Mouse (Mus musculus) hindbrain, embryonic 11.5 days (tissue): ENCODE measurements around the gene Gm19345. TPM values are rescaled to one million over a fixed set of nuclear protein-coding genes. Genes with fewer than 3 reads are reported as not detected.

Experiments
- ATAC-seq: fragments of 200-750 bp; cut with Nextera tagmentation; 2 replicates; pipeline ENCODE4 v1.8.0; 2017; ENCODE audit warnings: mild to moderate bottlenecking, moderate TSS enrichment, moderate library complexity; ENCODE audit not compliant: low FRiP score
- DNase-seq: peaks from one replicate; pipeline ENCODE4 v3.0.0-alpha.2; 2015; ENCODE audit warnings: low spot score
- H3K27ac ChIP-seq: fragments of 300-500 bp; sonication (generic); 2 replicates; pipeline ENCODE4 v1.5.1; 2014; ENCODE audit warnings: mild to moderate bottlenecking, low read depth, low read length
- H3K27me3 ChIP-seq: fragments of 300-500 bp; sonication (generic); 2 replicates; pipeline ENCODE4 v1.6.1; 2014; ENCODE audit warnings: mild to moderate bottlenecking, low read length, moderate library complexity, mixed read lengths; ENCODE audit not compliant: control insufficient read depth, insufficient read depth
- H3K36me3 ChIP-seq: fragments of 300-500 bp; sonication (generic); 2 replicates; pipeline ENCODE4 v1.6.1; 2014; ENCODE audit warnings: mild to moderate bottlenecking, low read length, moderate library complexity, mixed read lengths; ENCODE audit not compliant: control insufficient read depth, insufficient read depth
- H3K4me1 ChIP-seq: fragments of 300-500 bp; sonication (generic); replicated peaks from 2 replicates; pipeline ENCODE4 v1.6.1; 2014; ENCODE audit warnings: low read length, mixed read lengths; ENCODE audit not compliant: control insufficient read depth, insufficient read depth
- H3K4me2 ChIP-seq: fragments of 300-500 bp; sonication (generic); replicated peaks from 2 replicates; pipeline ENCODE4 v1.6.1; 2014; ENCODE audit warnings: mild to moderate bottlenecking, low read depth, low read length
- H3K4me3 ChIP-seq: fragments of 300-500 bp; sonication (generic); 2 replicates; pipeline ENCODE4 v1.5.1; 2014; ENCODE audit warnings: low read depth, low read length
- H3K9ac ChIP-seq: fragments of 300-500 bp; sonication (generic); 2 replicates; pipeline ENCODE4 v1.6.1; 2014; ENCODE audit warnings: low read depth, low read length
- H3K9me3 ChIP-seq: fragments of 300-500 bp; sonication (generic); 2 replicates; pipeline ENCODE4 v1.6.1; 2016; ENCODE audit warnings: low read length; ENCODE audit not compliant: control insufficient read depth
- WGBS: fragments of 180-500 bp; shearing (Covaris S2); extraction: QIAGEN DNeasy Blood & Tissue Kit; methylation state at CpG from one replicate; pipeline ENCODE4 v1.1.7; 2014; 5-methylcytosine and 5-hydroxymethylcytosine counted together
- polyA plus RNA-seq: library from polyadenylated mRNA; unstranded; fragments of >200 nt; fragmentation: Nextera tagmentation; extraction: Ambion mirVana; gene quantifications from 2 replicates; pipeline ENCODE4 v1.2.1, GENCODE M21; 2014

The Gm19345 gene
- polyA plus RNA-seq, 1 experiment from 2014 or later, result 0.17 TPM

- Histone ChIP-seq H3K27me3 (peaks cover 33% of the 10 kb centered on the region), H3K27ac (no peak overlapping the region), H3K36me3 (no peaks in the 10 kb centered on the region), H3K9me3 (no peaks in the 10 kb centered on the region), H3K4me1 (0 out of 2 replicates have a peak, but pooled peaks cover 2% of the 10 kb centered on the region), H3K4me2 (no peak overlapping the region), H3K9ac (no peak overlapping the region), H3K4me3 (no peak overlapping the region)
- peak; percentile 30 for DNase-seq
- 27% methylated on average over 16 of the region's 16 CpGs for WGBS
- ATAC-seq, result 0 out of 2 replicates have a peak, but pooled peaks have one; percentile 2
Measured at GRCm38 (mm10) chr7:19823256-19824181, 28.3 kb upstream of the Gm19345 start.

- Histone ChIP-seq H3K4me2 (no peak overlapping the region), H3K27me3 (peaks cover 33% of the 10 kb centered on the region)
Measured at GRCm38 (mm10) chr7:19824182-19824973, 27.4 kb upstream of the Gm19345 start.

GRCm38 (mm10) chr7:19826756-19827155, 25.0 kb upstream of the Gm19345 start:
- no peak for ATAC-seq

More at GRCm38 (mm10) chr7:19824182-19824973, 27.4 kb upstream of the Gm19345 start:
- Histone ChIP-seq H3K36me3 (no peaks in the 10 kb centered on the region), H3K9me3 (no peaks in the 10 kb centered on the region), H3K27ac (no peak overlapping the region), H3K4me1 (0 out of 2 replicates have a peak, but pooled peaks cover 2% of the 10 kb centered on the region), H3K4me3 (no peak overlapping the region), H3K9ac (no peak overlapping the region)
- DNase-seq, result peak; percentile 66
- peak; percentile 72; the same call in 1 of the 2 replicates for ATAC-seq
- 25% methylated on average over 26 of the region's 26 CpGs for WGBS

DNA sequence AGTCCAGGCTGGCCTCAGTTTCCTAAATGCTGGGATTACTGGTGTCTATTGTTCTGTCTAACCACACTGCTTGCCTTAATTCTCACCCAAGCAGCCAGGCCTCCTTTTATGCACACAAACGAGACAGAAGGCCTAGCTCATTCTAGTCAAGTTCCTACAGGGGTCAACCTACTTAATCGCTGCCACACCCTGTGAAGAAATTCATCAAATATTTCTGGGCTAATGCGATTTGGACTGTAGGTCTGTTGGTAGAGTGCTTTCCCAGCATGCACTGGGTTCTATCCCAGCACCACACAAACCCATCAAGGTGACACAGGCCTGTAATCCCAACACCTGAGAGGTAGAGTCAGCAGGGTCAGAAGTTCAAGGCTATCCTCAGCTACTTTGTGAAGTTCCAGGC, 22.1 kb upstream of the Gm19345 start:
- Histone ChIP-seq H3K4me3 (no peak overlapping the region), H3K27ac (no peak overlapping the region), H3K9me3 (no peaks in the 10 kb centered on the region), H3K36me3 (no peaks in the 10 kb centered on the region), H3K9ac (no peak overlapping the region), H3K27me3 (no peaks in the 10 kb centered on the region), H3K4me1 (no peaks in the 10 kb centered on the region), H3K4me2 (no peak overlapping the region)
- DNase-seq (no peak), ATAC-seq (no peak)
- WGBS, result 84% methylated on average over 3 of the region's 3 CpGs

More at GRCm38 (mm10) chr7:19826756-19827155, 25.0 kb upstream of the Gm19345 start:
- Histone ChIP-seq H3K9ac (no peak overlapping the region), H3K27me3 (peaks cover 25% of the 10 kb centered on the region), H3K36me3 (no peaks in the 10 kb centered on the region), H3K4me1 (0 out of 2 replicates have a peak, but pooled peaks cover 2% of the 10 kb centered on the region), H3K4me2 (no peak overlapping the region), H3K27ac (no peak overlapping the region), H3K9me3 (no peaks in the 10 kb centered on the region), H3K4me3 (no peak overlapping the region)
- no peak for DNase-seq
- 48% methylated on average over 6 of the region's 6 CpGs for WGBS

DNA sequence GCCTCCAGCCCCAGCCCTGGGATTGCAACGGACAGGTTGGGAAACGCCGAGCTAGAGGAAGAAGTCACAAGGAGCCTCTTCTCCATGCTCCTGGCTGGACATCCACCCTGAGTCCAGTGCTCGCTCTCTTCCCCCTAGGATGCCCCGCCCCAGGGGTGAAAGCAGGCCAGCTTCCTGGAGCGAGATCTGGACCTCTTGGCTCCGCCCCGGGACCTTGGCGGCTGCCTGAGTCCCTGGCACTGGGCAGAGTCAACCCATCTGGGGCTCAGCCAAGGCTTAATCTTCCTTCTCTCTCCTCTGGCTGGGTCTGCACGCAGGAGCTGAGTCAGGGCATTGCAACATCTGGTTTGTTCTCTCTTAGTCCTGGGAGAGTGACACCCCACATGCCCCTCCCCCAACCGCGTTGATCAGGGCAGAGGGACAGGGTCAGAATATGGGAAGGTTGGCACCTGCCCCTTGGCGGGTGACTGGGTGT, 21.1 kb upstream of the Gm19345 start:
- no peak overlapping the region for H3K4me3 ChIP-seq

GRCm38 (mm10) chr7:19831837-19832236, 20.0 kb upstream of the Gm19345 start:
- Histone ChIP-seq H3K4me2 (no peak overlapping the region), H3K4me1 (no peaks in the 10 kb centered on the region), H3K4me3 (no peak overlapping the region), H3K9me3 (no peaks in the 10 kb centered on the region), H3K27ac (no peak overlapping the region), H3K9ac (no peak overlapping the region), H3K36me3 (no peaks in the 10 kb centered on the region), H3K27me3 (no peaks in the 10 kb centered on the region)
- ATAC-seq, result no peak
- 59% methylated on average over 9 of the region's 9 CpGs for WGBS
- DNase-seq, result no peak

More for the DNA sequence above, 21.1 kb upstream of the Gm19345 start:
- Histone ChIP-seq H3K27ac (no peak overlapping the region), H3K36me3 (no peaks in the 10 kb centered on the region), H3K4me1 (no peaks in the 10 kb centered on the region), H3K27me3 (no peaks in the 10 kb centered on the region), H3K9ac (no peak overlapping the region), H3K4me2 (no peak overlapping the region), H3K9me3 (no peaks in the 10 kb centered on the region)
- ATAC-seq (no peak), DNase-seq (no peak)
- 41% methylated on average over 13 of the region's 13 CpGs for WGBS

GRCm38 (mm10) chr7:19834055-19834454, 17.7 kb upstream of the Gm19345 start:
- ATAC-seq, result no peak
- H3K9ac ChIP-seq, result no peak overlapping the region
- no peaks in the 10 kb centered on the region for H3K4me1 ChIP-seq
- H3K9me3 ChIP-seq, result no peaks in the 10 kb centered on the region
- H3K27ac ChIP-seq, result no peak overlapping the region
- H3K4me2 ChIP-seq, result no peak overlapping the region
- H3K27me3 ChIP-seq, result no peaks in the 10 kb centered on the region
- 68% methylated on average over 3 of the region's 3 CpGs for WGBS
- no peak for DNase-seq
- no peak overlapping the region for H3K4me3 ChIP-seq
- no peaks in the 10 kb centered on the region for H3K36me3 ChIP-seq

- H3K9me3 ChIP-seq, result no peaks in the 10 kb centered on the region
- H3K9ac ChIP-seq, result no peak overlapping the region
- H3K36me3 ChIP-seq, result no peaks in the 10 kb centered on the region
- H3K4me3 ChIP-seq, result no peak overlapping the region
- H3K4me1 ChIP-seq, result no peaks in the 10 kb centered on the region
- H3K27ac ChIP-seq, result no peak overlapping the region
- 65% methylated on average over 3 of the region's 3 CpGs for WGBS
- DNase-seq, result no peak
- H3K4me2 ChIP-seq, result no peak overlapping the region
- H3K27me3 ChIP-seq, result no peaks in the 10 kb centered on the region
- no peak for ATAC-seq
Measured at GRCm38 (mm10) chr7:19836843-19837242, 15.0 kb upstream of the Gm19345 start.
